Mouse (Mus musculus) midbrain, embryonic 12.5 days (tissue): Measurements from ENCODE around the gene Gm11060. TPM values are rescaled to one million over a fixed set of nuclear protein-coding genes. Genes with fewer than 3 reads are reported as not detected.
A peak's percentile ranks its signal among the peaks of the same experiment; 100 is the strongest.

Experiments
- ATAC-seq: fragments of 200-750 bp; cut with Nextera tagmentation; 2 replicates; pipeline ENCODE4 v1.8.0; 2017; ENCODE audit warnings: low read depth, moderate TSS enrichment, moderate library complexity; ENCODE audit not compliant: low FRiP score
- H3K27ac ChIP-seq: fragments of 300-500 bp; sonication (generic); replicated peaks from 2 replicates; pipeline ENCODE4 v1.5.1; 2016; ENCODE audit warnings: mild to moderate bottlenecking
- H3K27me3 ChIP-seq: fragments of 300-500 bp; sonication (generic); 2 replicates; pipeline ENCODE4 v1.6.1; 2016; ENCODE audit warnings: mild to moderate bottlenecking
- H3K36me3 ChIP-seq: fragments of 300-500 bp; sonication (generic); 2 replicates; pipeline ENCODE4 v1.6.1; 2016
- H3K4me1 ChIP-seq: fragments of 300-500 bp; sonication (generic); 2 replicates; pipeline ENCODE4 v1.6.1; 2016
- H3K4me2 ChIP-seq: fragments of 300-500 bp; sonication (generic); replicated peaks from 2 replicates; pipeline ENCODE4 v1.6.1; 2016; ENCODE audit warnings: mild to moderate bottlenecking, moderate library complexity
- H3K4me3 ChIP-seq: fragments of 300-500 bp; sonication (generic); 2 replicates; pipeline ENCODE4 v1.5.1; 2016; ENCODE audit warnings: mild to moderate bottlenecking
- H3K9ac ChIP-seq: fragments of 300-500 bp; sonication (generic); replicated peaks from 2 replicates; pipeline ENCODE4 v1.6.1; 2016; ENCODE audit warnings: mild to moderate bottlenecking, moderate library complexity
- H3K9me3 ChIP-seq: fragments of 300-500 bp; sonication (generic); 2 replicates; pipeline ENCODE4 v1.6.1; 2016; ENCODE audit warnings: mild to moderate bottlenecking
- WGBS: fragments of 180-500 bp; shearing (Covaris S2); methylation state at CpG from one replicate; pipeline ENCODE4 v1.1.7; 2016; 5-methylcytosine and 5-hydroxymethylcytosine counted together
- polyA plus RNA-seq: library from polyadenylated mRNA; unstranded; fragments of >200 nt; fragmentation: Nextera tagmentation; extraction: Ambion mirVana; gene quantifications from 2 replicates; pipeline ENCODE4 v1.2.1, GENCODE M21; 2016

Gm11060 gene
- polyA plus RNA-seq, 1 experiment from 2014 or later, result not detected

DNA sequence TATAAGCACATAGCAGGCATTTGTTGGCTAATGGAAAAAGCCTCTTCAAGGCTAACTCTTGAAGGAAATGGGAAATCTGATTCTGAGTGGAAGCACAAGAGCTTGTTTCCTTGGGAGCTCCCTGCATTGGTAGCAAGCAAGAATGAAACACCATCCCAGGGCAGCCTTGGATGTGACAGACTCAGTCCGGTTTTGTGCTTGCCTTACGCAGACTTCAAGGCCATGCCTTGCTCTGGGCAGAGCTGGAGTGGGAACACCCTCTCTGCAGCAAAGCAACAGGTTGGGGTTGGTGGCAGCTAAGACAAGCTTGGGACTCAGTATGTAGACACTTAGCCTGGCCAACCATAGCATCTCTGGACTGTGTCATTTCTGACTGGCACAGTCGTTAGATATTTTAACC lies 5.7 kb upstream of the Gm11060 start:
- Histone ChIP-seq H3K4me1 (peaks cover 19% of the 10 kb centered on the region), H3K27me3 (peaks cover 3% of the 10 kb centered on the region; the same call in 1 of the 2 replicates), H3K4me3 (no peak overlapping the region), H3K9me3 (no peaks in the 10 kb centered on the region), H3K9ac (no peak overlapping the region), H3K4me2 (no peak overlapping the region), H3K27ac (no peak overlapping the region), H3K36me3 (no peaks in the 10 kb centered on the region)
- WGBS, result 97% methylated on average over 3 of the region's 3 CpGs
- ATAC-seq, result no peak

DNA sequence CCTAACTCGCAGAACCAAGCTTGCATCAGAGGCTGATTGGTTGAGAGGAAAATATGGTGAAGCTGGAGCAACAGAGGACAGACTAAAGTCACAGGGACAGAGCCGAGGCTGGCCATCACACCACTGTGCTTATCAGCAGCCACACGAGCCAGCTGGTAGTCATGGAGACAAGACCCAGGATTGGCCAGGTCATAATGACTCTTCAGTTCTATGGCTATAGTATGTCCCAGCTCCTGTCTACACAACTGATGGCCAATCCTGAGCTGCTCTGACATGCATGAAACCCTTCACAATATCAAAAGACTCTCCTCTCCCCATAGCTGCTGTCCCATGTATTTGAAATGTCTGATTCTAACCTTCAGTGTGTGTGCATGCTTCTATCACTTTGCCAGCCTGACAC lies 3.8 kb upstream of the Gm11060 start:
- no peak overlapping the region for H3K9ac ChIP-seq
- no peak overlapping the region for H3K4me2 ChIP-seq
- H3K9me3 ChIP-seq, result no peaks in the 10 kb centered on the region
- no peak overlapping the region for H3K27ac ChIP-seq
- WGBS, result 82% methylated on average over 3 of the region's 3 CpGs
- no peaks in the 10 kb centered on the region for H3K36me3 ChIP-seq
- no peak overlapping the region for H3K4me3 ChIP-seq
- 0 out of 2 replicates have a peak, but pooled peaks cover 6% of the 10 kb centered on the region for H3K27me3 ChIP-seq
- H3K4me1 ChIP-seq, result peaks cover 19% of the 10 kb centered on the region
- no peak for ATAC-seq

DNA sequence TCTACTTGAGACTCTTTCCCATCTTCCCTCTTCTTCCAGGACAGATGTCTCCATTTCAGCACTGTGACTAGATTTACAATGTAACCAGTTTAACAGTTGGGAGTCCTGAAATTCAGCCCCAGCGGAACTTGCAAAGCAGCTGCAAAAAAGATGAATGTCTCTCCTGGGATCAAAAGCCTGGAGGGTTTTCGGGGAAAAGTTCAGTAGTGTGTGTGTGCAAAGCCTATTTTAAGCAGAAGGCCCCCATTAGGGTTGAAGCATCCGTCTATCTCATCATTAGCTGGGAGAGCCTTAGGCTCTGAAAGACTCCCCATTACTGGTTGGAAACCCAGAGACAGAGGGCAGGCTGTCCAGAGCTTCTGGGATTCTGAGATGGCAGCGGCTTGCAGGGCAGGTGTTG lies 2.7 kb upstream of the Gm11060 start:
- Histone ChIP-seq H3K4me1 (peaks cover 19% of the 10 kb centered on the region), H3K4me3 (no peak overlapping the region), H3K36me3 (no peaks in the 10 kb centered on the region), H3K27me3 (0 out of 2 replicates have a peak, but pooled peaks cover 6% of the 10 kb centered on the region), H3K9ac (no peak overlapping the region), H3K27ac (0 out of 2 replicates have a peak overlapping the region, but pooled peaks have one; percentile 5), H3K4me2 (no peak overlapping the region), H3K9me3 (no peaks in the 10 kb centered on the region)
- WGBS, result 83% methylated on average over 4 of the region's 4 CpGs
- no peak for ATAC-seq

DNA sequence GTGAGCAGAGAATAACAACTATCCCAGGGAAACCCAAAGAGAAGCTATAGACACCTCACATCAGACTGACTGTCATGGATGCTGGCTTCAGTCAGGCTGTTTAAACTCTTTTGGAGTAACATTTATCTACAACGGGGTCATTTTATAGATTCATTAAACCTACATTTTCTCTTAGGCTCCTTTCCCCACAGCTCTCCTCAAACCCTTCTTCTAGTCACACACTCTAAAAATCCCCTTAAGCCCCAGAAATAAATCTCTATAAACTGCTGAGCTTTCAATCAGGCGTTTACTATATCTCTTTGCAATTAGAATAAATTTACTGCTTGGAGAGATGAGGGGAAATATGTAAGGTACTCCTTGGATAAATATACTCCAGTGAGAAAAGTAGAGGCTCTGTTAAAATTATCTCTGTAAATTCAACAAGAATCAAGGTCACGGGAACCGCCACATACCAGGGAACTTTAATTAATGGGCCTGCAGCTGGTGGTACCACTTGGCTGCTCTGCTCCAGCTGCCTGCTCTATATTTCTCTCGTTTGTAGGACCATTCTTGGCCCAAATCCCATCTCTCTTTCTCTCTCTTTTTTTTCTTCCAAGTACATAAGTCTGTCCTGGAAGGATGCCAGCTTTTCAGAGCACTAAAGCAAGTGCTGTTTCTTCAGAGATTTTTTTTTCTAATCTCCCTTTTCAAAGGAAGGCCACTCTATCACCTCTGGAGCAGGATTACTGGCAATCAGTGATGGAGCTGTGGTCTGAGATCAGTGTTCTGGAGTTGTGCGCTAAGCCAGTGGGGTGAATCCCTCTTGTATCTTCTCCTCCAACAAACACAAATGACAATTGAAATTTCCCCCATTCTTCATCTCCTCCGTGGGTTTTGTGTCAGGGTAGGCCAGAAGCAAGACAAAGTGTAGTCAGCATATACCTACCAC lies 2.0 kb upstream of the Gm11060 start:
- Histone ChIP-seq H3K9ac (no peak overlapping the region), H3K27ac (0 out of 2 replicates have a peak overlapping the region, but pooled peaks have one; percentile 21), H3K4me1 (peaks cover 19% of the 10 kb centered on the region), H3K36me3 (no peaks in the 10 kb centered on the region), H3K9me3 (no peaks in the 10 kb centered on the region), H3K4me3 (no peak overlapping the region), H3K4me2 (no peak overlapping the region), H3K27me3 (0 out of 2 replicates have a peak, but pooled peaks cover 6% of the 10 kb centered on the region)
- 49% methylated on average over 7 of the region's 7 CpGs for WGBS
- ATAC-seq, result 0 out of 2 replicates have a peak, but pooled peaks have one; percentile 72

DNA sequence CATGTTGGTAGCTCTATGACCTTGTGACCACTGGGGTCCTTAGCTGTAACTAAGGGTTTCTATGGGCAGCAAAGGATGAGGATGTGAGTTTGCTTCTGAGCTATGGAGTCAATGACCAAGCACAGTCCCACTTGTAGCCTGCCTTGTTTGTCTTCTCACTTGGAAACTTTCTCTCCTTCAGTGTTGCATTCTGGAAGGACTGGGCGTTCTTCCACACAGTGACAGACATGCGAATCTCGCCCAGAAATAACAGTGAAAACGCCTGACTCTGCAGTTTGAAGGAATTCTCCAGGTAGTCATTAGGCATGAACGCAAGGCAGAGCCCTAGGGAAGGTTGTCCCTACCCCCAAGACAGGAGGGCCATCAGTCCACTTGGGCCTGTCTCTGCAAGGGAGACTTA lies 827 bp upstream of the Gm11060 start:
- no peak overlapping the region for H3K9ac ChIP-seq
- H3K9me3 ChIP-seq, result no peaks in the 10 kb centered on the region
- no peak overlapping the region for H3K4me3 ChIP-seq
- WGBS, result 92% methylated on average over 5 of the region's 5 CpGs
- H3K4me1 ChIP-seq, result peaks cover 19% of the 10 kb centered on the region
- no peak overlapping the region for H3K4me2 ChIP-seq
- no peak for ATAC-seq
- H3K36me3 ChIP-seq, result no peaks in the 10 kb centered on the region
- no peak overlapping the region for H3K27ac ChIP-seq
- 0 out of 2 replicates have a peak, but pooled peaks cover 6% of the 10 kb centered on the region for H3K27me3 ChIP-seq

DNA sequence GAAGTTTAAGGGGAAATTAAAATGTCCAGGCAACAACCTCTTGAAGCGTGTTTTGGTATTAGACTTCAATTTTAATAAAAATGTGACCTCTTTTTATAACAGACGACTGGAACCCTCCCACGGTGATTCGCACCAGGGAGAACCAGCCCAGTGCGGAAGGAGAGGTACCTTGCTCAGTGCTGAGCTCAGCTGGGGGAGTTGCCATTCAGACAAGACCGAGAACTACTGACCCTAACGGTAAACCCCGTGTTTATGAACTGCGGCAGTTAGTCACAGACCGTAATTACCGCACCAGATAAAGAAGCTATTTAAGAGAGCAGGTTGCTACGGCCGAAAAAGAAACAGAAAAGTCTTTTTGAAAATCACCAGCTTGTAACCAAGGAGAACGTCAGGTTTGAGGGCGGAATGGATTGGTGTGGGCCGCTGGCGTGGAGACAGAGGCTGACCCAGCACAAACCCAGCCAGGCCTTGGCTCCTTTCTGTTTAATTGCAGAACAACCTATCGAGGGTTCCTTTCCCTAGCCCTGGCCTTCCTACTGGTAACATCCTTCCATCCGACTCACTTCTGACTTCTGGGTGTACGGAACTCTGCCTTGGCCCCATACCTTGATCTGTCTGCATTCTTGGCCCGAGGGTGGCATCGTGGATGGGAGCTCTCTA lies 5.6 kb downstream of the Gm11060 start:
- Histone ChIP-seq H3K27me3 (no peaks in the 10 kb centered on the region), H3K4me2 (no peak overlapping the region), H3K27ac (no peak overlapping the region), H3K4me1 (peaks cover 6% of the 10 kb centered on the region; the same call in 1 of the 2 replicates), H3K4me3 (no peak overlapping the region), H3K9ac (no peak overlapping the region), H3K9me3 (no peaks in the 10 kb centered on the region), H3K36me3 (no peaks in the 10 kb centered on the region)
- no peak for ATAC-seq
- 90% methylated on average over 22 of the region's 22 CpGs for WGBS

DNA sequence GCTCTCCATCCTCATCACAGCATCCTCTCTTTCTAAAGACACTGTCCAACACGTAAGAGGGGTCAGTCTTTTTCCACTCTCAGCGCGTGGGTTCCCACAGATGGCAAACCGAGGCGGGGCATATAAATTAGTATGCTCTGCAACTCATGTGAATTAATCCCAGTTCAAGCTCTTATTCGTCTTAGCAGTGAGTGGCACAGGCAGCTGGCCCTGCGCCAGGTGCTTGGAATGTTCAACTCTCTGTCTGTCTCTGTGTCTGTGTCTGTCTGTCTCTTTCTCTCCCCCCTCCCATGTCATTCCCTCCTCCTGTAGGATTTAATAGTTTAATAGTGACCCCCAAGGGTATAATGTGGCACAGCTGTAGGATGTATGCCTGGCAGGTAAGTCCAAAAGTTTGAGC lies 7.6 kb downstream of the Gm11060 start:
- H3K9ac ChIP-seq, result no peak overlapping the region
- H3K9me3 ChIP-seq, result no peaks in the 10 kb centered on the region
- no peaks in the 10 kb centered on the region for H3K36me3 ChIP-seq
- 81% methylated on average over 7 of the region's 7 CpGs for WGBS
- ATAC-seq, result no peak
- no peaks in the 10 kb centered on the region for H3K27me3 ChIP-seq
- no peak overlapping the region for H3K4me3 ChIP-seq
- no peak overlapping the region for H3K27ac ChIP-seq
- H3K4me1 ChIP-seq, result peaks cover 6% of the 10 kb centered on the region; the same call in 1 of the 2 replicates
- no peak overlapping the region for H3K4me2 ChIP-seq

DNA sequence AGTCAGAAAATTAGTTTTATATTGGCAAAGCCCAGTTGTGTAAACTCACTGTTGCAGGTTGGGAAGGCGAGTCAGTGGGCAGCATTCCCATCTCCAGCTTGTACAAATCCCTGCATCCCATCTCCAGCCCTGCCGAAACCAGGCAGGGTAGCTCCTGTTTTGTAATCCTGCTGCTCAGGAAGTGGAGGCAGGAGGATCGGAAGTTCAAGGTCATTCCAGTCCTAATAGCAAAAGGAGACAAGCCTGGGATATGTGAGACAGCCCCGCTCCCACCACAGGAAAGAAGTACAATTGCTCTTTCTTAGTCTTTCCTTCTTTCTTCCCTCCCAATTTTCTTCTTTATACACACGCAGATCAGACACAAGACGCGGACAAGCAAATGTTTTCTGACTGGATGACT lies 8.7 kb downstream of the Gm11060 start:
- Histone ChIP-seq H3K4me3 (no peak overlapping the region), H3K4me2 (no peak overlapping the region), H3K4me1 (peaks cover 6% of the 10 kb centered on the region; the same call in 1 of the 2 replicates), H3K9me3 (no peaks in the 10 kb centered on the region), H3K27me3 (no peaks in the 10 kb centered on the region), H3K9ac (no peak overlapping the region), H3K27ac (no peak overlapping the region), H3K36me3 (no peaks in the 10 kb centered on the region)
- ATAC-seq, result no peak
- WGBS, result 63% methylated on average over 7 of the region's 7 CpGs

DNA sequence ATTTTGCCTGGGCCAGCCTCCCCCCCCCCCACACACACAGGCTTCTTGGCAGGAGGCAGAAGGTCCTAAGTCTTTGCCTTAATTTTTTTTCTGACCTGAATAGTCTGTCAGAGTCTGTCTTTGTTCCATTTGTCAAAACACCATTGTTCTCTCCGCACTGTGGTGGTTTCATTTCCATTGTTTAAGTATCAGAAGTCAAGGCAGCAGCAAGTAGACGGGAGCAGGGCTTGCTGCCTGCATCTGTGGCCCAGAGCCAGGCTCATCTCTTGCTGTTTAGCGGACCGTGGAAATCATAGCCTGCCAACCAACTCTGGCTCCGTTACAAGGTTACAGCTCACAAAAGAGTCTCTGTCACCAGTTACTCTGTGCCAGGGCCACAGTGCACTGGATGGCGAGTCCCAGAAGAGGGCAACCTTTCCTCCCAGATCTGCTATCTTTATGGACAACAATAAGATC lies 16.9 kb downstream of the Gm11060 start:
- H3K4me1 ChIP-seq, result peaks cover 5% of the 10 kb centered on the region
- 10% methylated on average over 6 of the region's 6 CpGs for WGBS
- no peaks in the 10 kb centered on the region for H3K36me3 ChIP-seq
- H3K9me3 ChIP-seq, result no peaks in the 10 kb centered on the region
- no peak overlapping the region for H3K9ac ChIP-seq
- peaks cover 34% of the 10 kb centered on the region for H3K27me3 ChIP-seq
- H3K4me2 ChIP-seq, result no peak overlapping the region
- H3K27ac ChIP-seq, result no peak overlapping the region
- no peak overlapping the region for H3K4me3 ChIP-seq
- peak; percentile 88 for ATAC-seq

DNA sequence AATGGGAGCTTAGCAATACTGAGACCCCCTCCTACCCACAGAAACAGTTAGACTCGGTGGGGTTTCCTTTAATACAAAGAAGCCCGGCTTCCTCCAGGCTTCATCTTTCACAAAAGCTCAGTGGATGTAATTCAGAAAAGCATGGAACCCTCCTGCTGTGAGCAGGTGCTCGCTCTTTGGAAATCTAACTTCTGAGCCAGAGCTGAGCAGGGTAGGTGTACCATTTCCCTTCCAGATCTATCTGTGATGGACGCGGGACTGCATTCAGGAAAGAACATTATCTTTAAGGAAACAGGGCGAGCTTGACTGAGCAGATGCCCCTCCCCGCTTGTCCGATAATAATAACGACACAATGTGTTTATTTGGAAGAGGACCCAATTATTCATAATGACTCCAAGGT lies 22.3 kb downstream of the Gm11060 start:
- WGBS, result 12% methylated on average over 9 of the region's 9 CpGs
- Histone ChIP-seq H3K9ac (no peak overlapping the region), H3K4me1 (peaks cover 5% of the 10 kb centered on the region; the same call in 1 of the 2 replicates), H3K9me3 (no peaks in the 10 kb centered on the region), H3K36me3 (no peaks in the 10 kb centered on the region), H3K27me3 (peaks cover 72% of the 10 kb centered on the region), H3K4me2 (no peak overlapping the region), H3K27ac (no peak overlapping the region), H3K4me3 (no peak overlapping the region)
- ATAC-seq, result no peak

DNA sequence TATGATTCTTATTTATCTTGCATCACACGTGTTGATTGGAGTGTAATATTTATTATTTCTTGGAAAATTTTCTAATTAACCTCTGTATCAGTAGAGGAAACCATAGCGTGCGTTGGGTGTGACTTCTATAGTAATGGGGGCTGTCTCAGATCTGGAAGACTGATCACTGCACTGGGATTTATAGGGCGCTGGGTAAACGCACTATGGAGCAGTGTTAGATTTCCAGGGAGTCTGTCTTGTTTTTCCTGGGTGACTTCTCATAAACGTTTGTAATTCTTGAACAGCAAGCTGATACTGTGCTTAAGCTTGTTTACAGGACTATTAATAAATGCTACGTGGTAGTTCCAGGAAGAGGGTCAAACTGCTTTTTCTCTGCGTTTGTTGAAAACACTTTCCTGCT lies 25.9 kb downstream of the Gm11060 start:
- H3K27me3 ChIP-seq, result peaks cover 83% of the 10 kb centered on the region

DNA sequence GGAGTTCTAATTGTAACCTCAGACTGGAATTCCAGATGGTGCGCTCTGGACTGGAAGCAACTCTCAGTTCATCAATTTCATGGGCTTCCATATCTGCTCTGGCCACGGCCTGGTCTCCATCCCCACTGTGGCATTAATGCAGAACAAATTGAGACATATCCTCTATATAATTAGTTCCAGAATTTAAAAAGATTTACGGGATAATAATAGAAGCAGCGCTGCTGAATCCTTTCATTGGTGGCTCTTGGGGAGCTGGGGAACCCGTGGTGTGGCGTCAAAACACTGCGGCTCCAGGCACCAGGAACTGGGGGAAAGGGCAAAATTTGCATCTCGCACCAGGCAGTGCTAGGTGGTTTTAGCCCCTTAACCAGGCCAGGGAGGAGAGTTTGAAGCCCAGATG lies 30.4 kb downstream of the Gm11060 start:
- H3K9me3 ChIP-seq, result no peaks in the 10 kb centered on the region
- 3% methylated on average over 8 of the region's 8 CpGs for WGBS
- no peaks in the 10 kb centered on the region for H3K36me3 ChIP-seq
- no peak overlapping the region for H3K4me2 ChIP-seq
- H3K4me1 ChIP-seq, result peaks cover 18% of the 10 kb centered on the region
- no peak overlapping the region for H3K27ac ChIP-seq
- ATAC-seq, result no peak; the same call in 1 of the 2 replicates
- peaks cover 93% of the 10 kb centered on the region for H3K27me3 ChIP-seq
- no peak overlapping the region for H3K9ac ChIP-seq
- H3K4me3 ChIP-seq, result no peak overlapping the region

More for the DNA sequence above, 25.9 kb downstream of the Gm11060 start:
- ATAC-seq, result no peak
- H3K27ac ChIP-seq, result no peak overlapping the region
- H3K9me3 ChIP-seq, result no peaks in the 10 kb centered on the region
- no peak overlapping the region for H3K4me3 ChIP-seq
- no peak overlapping the region for H3K4me2 ChIP-seq
- no peak overlapping the region for H3K9ac ChIP-seq
- H3K4me1 ChIP-seq, result peaks cover 5% of the 10 kb centered on the region; the same call in 1 of the 2 replicates
- WGBS, result 82% methylated on average over 8 of the region's 8 CpGs
- H3K36me3 ChIP-seq, result no peaks in the 10 kb centered on the region
